Mouse (Mus musculus): ENCODE results near the gene 1700001K19Rik. TPM values are rescaled to one million over a fixed set of nuclear protein-coding genes. Genes with fewer than 3 reads are reported as not detected.
"Not testable (repeated sequence)": the region's sequence is repeated elsewhere in the genome, so short reads cannot be mapped to it uniquely, and the experiment has no call there.

The 1700001K19Rik gene
- polyA plus RNA-seq, 1 experiment, result 0.05 TPM

DNA sequence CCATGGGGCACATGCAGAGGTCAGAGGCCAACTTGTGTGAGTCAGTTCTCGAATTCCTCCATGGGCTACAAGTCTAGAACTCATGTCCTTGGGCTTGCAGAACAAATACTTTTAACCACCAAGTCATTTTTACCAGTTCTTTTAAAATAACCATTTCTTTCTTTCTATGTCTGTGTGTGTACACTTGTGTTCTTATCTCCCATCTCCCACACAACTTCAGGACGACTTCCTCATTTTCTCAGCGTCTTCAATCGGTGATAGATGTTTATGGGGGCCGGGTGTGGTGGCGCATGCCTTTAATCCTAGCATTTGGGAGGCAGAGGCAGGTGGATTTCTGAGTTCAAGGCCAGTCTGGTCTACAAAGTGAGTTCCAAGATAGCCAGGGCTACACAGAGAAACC is 31.8 kb upstream of the 1700001K19Rik start:
- Histone ChIP-seq H3K4me2 (ENCODE audit: low read depth) (no peak overlapping the region), H3K27me3 (ENCODE audit: control insufficient read depth, insufficient read depth, insufficient read length) (no peaks in the 10 kb centered on the region), H3K36me3 (ENCODE audit: control insufficient read depth, insufficient read depth) (no peaks in the 10 kb centered on the region), H3ac (ENCODE audit: control insufficient read depth, insufficient read length) (no peak overlapping the region), H3K4me3 (no peak overlapping the region), H3K79me2 (ENCODE audit: control insufficient read depth, insufficient read depth) (no peaks in the 10 kb centered on the region)
- TF ChIP-seq TCF12 (IDR thresholded peaks at IDR 0.05; ENCODE audit: insufficient read depth, poor library complexity, severe bottlenecking), result no peak
- no peak for TF ChIP-seq MYOD1 (IDR thresholded peaks at IDR 0.05; ENCODE audit: control insufficient read depth in 1 of 3, insufficient read length in 2 of 3, low read depth in 2 of 3)

DNA sequence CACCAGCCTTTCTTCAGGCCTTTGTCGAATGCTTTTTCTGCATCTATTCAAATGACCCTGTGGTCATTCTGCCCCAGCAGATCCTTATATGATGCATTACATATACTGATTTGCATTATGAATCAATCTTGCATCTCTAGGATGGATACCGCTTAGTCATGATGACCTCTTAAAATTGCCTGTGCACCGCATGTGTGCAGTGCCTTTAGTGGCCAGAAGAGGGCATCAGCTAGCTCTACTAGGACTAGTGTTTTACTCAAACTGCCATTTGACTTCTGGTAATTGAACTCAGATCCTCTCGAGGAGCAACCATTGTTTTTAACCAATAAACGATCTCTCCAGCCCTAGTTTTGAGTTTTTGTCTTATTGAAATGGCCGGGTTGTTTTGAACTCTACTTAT is 31.4 kb upstream of the 1700001K19Rik start:
- no peak overlapping the region for H3K4me3 ChIP-seq
- no peak overlapping the region for H3ac ChIP-seq (ENCODE audit: control insufficient read depth, insufficient read length)
- no peak for TF ChIP-seq CEBPB (IDR thresholded peaks at IDR 0.05; ENCODE audit: insufficient read depth, poor library complexity, severe bottlenecking)
- TF ChIP-seq MYOG (IDR thresholded peaks at IDR 0.05; ENCODE audit: control insufficient read depth in 1 of 3, insufficient read depth in 1 of 3, insufficient read length in 2 of 3, low read depth in 2 of 3), result no peak
- no peak for TF ChIP-seq MAX (IDR thresholded peaks at IDR 0.05; ENCODE audit: low read depth)
- TF ChIP-seq REST (IDR thresholded peaks at IDR 0.05; ENCODE audit: insufficient read depth, insufficient read length), result no peak
- no peak for TF ChIP-seq TCF12 (IDR thresholded peaks at IDR 0.05; ENCODE audit: insufficient read depth, poor library complexity, severe bottlenecking)
- TF ChIP-seq POLR2A (IDR thresholded peaks at IDR 0.05; ENCODE audit: insufficient read length, low read depth), result no peak
- no peak for TF ChIP-seq USF1 (IDR thresholded peaks at IDR 0.05; ENCODE audit: low read depth)
- TF ChIP-seq SRF (IDR thresholded peaks at IDR 0.05; ENCODE audit: control insufficient read depth, insufficient read length, low read depth), result no peak
- H3K27me3 ChIP-seq (ENCODE audit: control insufficient read depth, insufficient read depth, insufficient read length), result no peaks in the 10 kb centered on the region
- H3K4me2 ChIP-seq (ENCODE audit: low read depth), result no peak overlapping the region
- H3K36me3 ChIP-seq (ENCODE audit: control insufficient read depth, insufficient read depth), result no peaks in the 10 kb centered on the region
- no peaks in the 10 kb centered on the region for H3K79me2 ChIP-seq (ENCODE audit: control insufficient read depth, insufficient read depth)

DNA sequence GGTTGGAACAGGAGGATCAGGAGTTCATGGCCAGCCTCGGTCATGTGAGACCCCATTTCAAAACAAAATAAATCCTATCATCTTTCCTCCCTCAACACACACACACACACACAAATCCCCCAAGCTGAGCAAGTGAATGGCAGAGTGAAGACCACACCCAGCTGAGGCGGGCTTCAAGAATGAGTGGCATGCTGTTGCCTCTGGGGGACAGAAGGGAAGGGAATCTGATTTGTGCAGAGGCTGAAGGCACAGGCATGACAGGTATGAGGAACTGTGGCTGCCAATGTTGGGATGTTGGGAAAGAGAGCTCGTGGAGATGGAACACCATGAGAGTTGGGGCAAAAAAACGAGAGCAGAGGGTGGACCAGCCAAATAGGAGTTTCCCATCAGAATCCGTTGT is 28.9 kb upstream of the 1700001K19Rik start:
- H3K79me2 ChIP-seq (ENCODE audit: control insufficient read depth, insufficient read depth), result no peaks in the 10 kb centered on the region
- no peak overlapping the region for H3K4me3 ChIP-seq
- no peak for TF ChIP-seq SRF (IDR thresholded peaks at IDR 0.05; ENCODE audit: control insufficient read depth, insufficient read length, low read depth)
- no peak for TF ChIP-seq MYOD1 (IDR thresholded peaks at IDR 0.05; ENCODE audit: control insufficient read depth in 1 of 3, insufficient read length in 2 of 3, low read depth in 2 of 3)
- TF ChIP-seq MAX (IDR thresholded peaks at IDR 0.05; ENCODE audit: low read depth), result no peak
- TF ChIP-seq USF1 (IDR thresholded peaks at IDR 0.05; ENCODE audit: low read depth), result no peak
- TF ChIP-seq MYOG (IDR thresholded peaks at IDR 0.05; ENCODE audit: control insufficient read depth in 1 of 3, insufficient read depth in 1 of 3, insufficient read length in 2 of 3, low read depth in 2 of 3), result no peak
- TF ChIP-seq REST (IDR thresholded peaks at IDR 0.05; ENCODE audit: insufficient read depth, insufficient read length), result no peak
- no peak for TF ChIP-seq POLR2AphosphoS2 (IDR thresholded peaks at IDR 0.05; ENCODE audit: insufficient read length, low read depth)
- TF ChIP-seq E2F4 (IDR thresholded peaks at IDR 0.05; ENCODE audit: insufficient read depth), result no peak
- TF ChIP-seq TCF3 (IDR thresholded peaks at IDR 0.05; ENCODE audit: insufficient read length, low read depth), result no peak
- no peak for TF ChIP-seq CEBPB (IDR thresholded peaks at IDR 0.05; ENCODE audit: insufficient read depth, poor library complexity, severe bottlenecking)
- no peak for TF ChIP-seq POLR2A (IDR thresholded peaks at IDR 0.05; ENCODE audit: insufficient read length, low read depth)
- no peak for TF ChIP-seq TCF12 (IDR thresholded peaks at IDR 0.05; ENCODE audit: insufficient read depth, poor library complexity, severe bottlenecking)
- H3K36me3 ChIP-seq (ENCODE audit: control insufficient read depth, insufficient read depth), result no peaks in the 10 kb centered on the region
- no peak overlapping the region for H3K4me2 ChIP-seq (ENCODE audit: low read depth)
- no peak overlapping the region for H3ac ChIP-seq (ENCODE audit: control insufficient read depth, insufficient read length)
- no peaks in the 10 kb centered on the region for H3K27me3 ChIP-seq (ENCODE audit: control insufficient read depth, insufficient read depth, insufficient read length)

DNA sequence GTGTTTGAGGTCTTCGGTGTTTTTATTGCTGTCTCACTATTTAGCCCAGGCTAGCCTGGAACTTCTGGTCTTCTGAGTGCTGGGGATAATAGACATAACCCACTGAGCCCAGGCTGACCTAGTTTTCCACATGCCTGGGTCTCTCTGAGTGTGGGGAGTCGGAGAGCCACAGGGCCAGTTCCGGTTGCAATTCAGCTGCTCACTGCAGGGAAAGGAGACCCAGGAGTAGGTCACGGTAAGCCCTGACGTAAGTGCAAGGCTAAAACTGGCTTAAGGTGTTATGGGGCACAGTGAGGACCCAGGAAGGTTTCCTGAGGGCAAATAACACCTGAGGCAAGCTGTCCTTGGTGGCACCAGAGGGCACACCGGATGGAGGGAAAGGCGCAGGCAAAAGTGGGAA is 25.0 kb upstream of the 1700001K19Rik start:
- Histone ChIP-seq H3K4me2 (ENCODE audit: low read depth) (no peak overlapping the region), H3ac (ENCODE audit: control insufficient read depth, insufficient read length) (no peak overlapping the region), H3K4me3 (peak overlapping the region; percentile 26), H3K36me3 (ENCODE audit: control insufficient read depth, insufficient read depth) (no peaks in the 10 kb centered on the region), H3K27me3 (ENCODE audit: control insufficient read depth, insufficient read depth, insufficient read length) (no peaks in the 10 kb centered on the region), H3K79me2 (ENCODE audit: control insufficient read depth, insufficient read depth) (no peaks in the 10 kb centered on the region)
- TF ChIP-seq TCF3 (IDR thresholded peaks at IDR 0.05; ENCODE audit: insufficient read length, low read depth) (no peak), MYOD1 (IDR thresholded peaks at IDR 0.05; ENCODE audit: control insufficient read depth in 1 of 3, insufficient read length in 2 of 3, low read depth in 2 of 3) (no peak), MYOG (IDR thresholded peaks at IDR 0.05; ENCODE audit: control insufficient read depth in 1 of 3, insufficient read depth in 1 of 3, insufficient read length in 2 of 3, low read depth in 2 of 3) (no peak), POLR2A (IDR thresholded peaks at IDR 0.05; ENCODE audit: insufficient read length, low read depth) (no peak), E2F4 (IDR thresholded peaks at IDR 0.05; ENCODE audit: insufficient read depth) (no peak), POLR2AphosphoS2 (IDR thresholded peaks at IDR 0.05; ENCODE audit: insufficient read length, low read depth) (no peak), TCF12 (IDR thresholded peaks at IDR 0.05; ENCODE audit: insufficient read depth, poor library complexity, severe bottlenecking) (no peak), SRF (IDR thresholded peaks at IDR 0.05; ENCODE audit: control insufficient read depth, insufficient read length, low read depth) (no peak), REST (IDR thresholded peaks at IDR 0.05; ENCODE audit: insufficient read depth, insufficient read length) (no peak), CEBPB (IDR thresholded peaks at IDR 0.05; ENCODE audit: insufficient read depth, poor library complexity, severe bottlenecking) (no peak), USF1 (IDR thresholded peaks at IDR 0.05; ENCODE audit: low read depth) (no peak)

DNA sequence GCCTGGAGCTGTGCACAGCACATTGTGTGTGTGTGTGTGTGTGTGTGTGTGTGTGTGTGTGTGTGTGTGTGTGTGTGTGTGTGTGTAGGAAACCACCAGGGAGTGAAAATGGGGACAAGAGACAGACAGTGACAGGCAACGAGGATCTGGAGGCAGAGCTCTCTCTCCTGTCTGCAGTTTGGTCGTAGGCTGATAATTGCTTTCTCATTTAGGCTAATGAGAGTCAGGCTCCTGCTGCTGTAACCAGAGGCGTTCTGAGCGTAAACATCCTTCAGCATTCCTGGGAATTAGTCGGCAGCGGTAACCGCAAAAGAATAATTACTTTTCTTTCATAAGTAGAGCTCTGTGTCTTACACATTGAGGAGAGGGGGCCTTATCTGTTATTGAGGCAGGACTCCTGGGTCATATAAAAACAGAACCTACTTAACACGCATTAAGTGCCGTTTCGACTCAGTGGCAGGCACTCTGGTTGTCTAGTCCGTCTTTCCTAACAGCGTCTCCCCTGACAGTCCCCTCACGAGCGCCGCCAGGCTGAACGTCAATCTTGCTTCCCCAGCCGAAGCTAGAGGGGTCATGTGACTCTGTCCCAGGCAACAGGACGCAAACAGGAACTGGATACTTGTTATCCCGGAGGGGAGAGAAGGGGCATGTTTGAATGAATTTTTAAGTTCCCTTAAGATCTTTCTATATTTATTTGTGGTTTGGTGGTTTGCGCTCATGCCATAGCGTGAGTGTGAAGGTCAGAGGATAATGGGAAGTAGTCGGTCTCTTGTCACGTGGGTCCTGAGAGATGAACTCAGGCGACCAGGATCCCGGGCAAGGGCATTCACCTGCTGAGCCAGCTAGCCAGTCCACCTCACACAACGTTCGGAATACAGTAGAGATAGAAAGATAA is 24.2 kb upstream of the 1700001K19Rik start:
- Histone ChIP-seq H3K27me3 (ENCODE audit: control insufficient read depth, insufficient read depth, insufficient read length) (no peaks in the 10 kb centered on the region), H3K79me2 (ENCODE audit: control insufficient read depth, insufficient read depth) (no peaks in the 10 kb centered on the region), H3K4me3 (peak overlapping the region; percentile 26), H3ac (ENCODE audit: control insufficient read depth, insufficient read length) (no peak overlapping the region), H3K4me2 (ENCODE audit: low read depth) (peak overlapping the region; percentile 85), H3K36me3 (ENCODE audit: control insufficient read depth, insufficient read depth) (no peaks in the 10 kb centered on the region)
- no peak for TF ChIP-seq REST (IDR thresholded peaks at IDR 0.05; ENCODE audit: insufficient read depth, insufficient read length)
- no peak for TF ChIP-seq E2F4 (IDR thresholded peaks at IDR 0.05; ENCODE audit: insufficient read depth)
- peak; percentile 54 for TF ChIP-seq POLR2A (IDR thresholded peaks at IDR 0.05; ENCODE audit: insufficient read length, low read depth)
- peak; percentile 95 for TF ChIP-seq USF1 (IDR thresholded peaks at IDR 0.05; ENCODE audit: low read depth)

DNA sequence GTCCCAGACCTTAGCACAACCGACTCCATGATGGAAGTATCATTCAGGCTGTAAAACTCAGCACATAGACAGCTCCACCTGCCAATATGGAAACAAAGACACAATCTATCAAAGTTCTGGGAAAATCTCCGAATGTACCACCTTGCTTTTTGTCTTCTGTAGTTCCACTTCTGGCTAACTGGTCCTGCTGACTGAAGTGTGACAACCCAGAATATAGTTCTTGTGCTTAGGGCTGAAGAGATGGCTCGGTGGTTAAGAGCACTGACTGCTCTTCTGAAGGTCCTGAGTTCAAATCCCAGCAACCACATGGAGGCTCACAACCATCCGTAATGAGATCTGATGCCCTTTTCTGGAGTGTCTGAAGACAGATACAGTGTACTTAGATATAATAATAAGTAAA is 23.0 kb upstream of the 1700001K19Rik start:
- not testable (repeated sequence) for H3ac ChIP-seq (ENCODE audit: control insufficient read depth, insufficient read length); H3K79me2 ChIP-seq (ENCODE audit: control insufficient read depth, insufficient read depth); H3K4me2 ChIP-seq (ENCODE audit: low read depth); H3K4me3 ChIP-seq; H3K36me3 ChIP-seq (ENCODE audit: control insufficient read depth, insufficient read depth); H3K27me3 ChIP-seq (ENCODE audit: control insufficient read depth, insufficient read depth, insufficient read length)

Data from myocyte (in vitro differentiated cells).